Mouse (Mus musculus) ES-CJ7 (cell line): ENCODE results near the gene Anxa6.
A peak's percentile ranks its signal among the peaks of the same experiment; 100 is the strongest.

Experiments
- DNase-seq: peaks from one replicate; pipeline ENCODE4 v3.0.0; 2011; ENCODE audit warnings: low read depth, low spot score

Anxa6 gene

GRCm38 (mm10) chr11:55031211-55031990 is 1.8 kb downstream of the Anxa6 start:
- DNase-seq: no peak

GRCm38 (mm10) chr11:55028509-55028908 is 4.7 kb downstream of the Anxa6 start:
- DNase-seq: no peak

DNA sequence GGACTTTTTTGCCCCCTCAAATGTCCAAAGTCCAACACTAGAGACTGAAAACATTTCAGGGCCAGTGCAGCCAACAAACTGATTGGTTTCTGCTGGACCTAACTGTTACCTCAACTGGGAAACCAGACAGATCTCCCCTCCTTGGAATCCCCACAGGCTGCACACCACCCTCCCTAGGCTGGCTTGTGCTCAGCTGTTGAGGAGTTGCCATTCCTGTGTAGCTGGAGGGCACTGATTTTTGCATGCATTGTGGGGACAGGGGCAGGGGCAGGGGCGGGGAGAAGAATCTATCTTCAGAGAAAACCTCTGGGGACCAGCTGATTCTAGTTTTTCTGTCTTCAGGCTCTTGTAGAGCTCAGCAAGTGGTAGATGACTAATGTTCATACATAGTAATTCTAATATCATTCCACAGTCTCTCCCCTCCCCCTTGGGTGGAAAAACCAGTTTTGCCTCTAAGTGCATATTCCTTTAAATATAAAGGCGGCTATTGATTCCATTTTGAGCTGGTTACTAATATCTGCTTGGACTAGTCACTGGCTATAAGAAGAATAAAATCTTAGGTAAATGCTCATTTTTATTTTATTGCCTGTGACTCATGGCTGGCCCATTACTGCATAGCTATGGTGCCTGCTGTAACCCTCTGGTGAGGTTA is 5.9 kb downstream of the Anxa6 start:
- no peak for DNase-seq

- no peak for DNase-seq
Observed at GRCm38 (mm10) chr11:55025896-55026295, 7.3 kb downstream of the Anxa6 start.

DNA sequence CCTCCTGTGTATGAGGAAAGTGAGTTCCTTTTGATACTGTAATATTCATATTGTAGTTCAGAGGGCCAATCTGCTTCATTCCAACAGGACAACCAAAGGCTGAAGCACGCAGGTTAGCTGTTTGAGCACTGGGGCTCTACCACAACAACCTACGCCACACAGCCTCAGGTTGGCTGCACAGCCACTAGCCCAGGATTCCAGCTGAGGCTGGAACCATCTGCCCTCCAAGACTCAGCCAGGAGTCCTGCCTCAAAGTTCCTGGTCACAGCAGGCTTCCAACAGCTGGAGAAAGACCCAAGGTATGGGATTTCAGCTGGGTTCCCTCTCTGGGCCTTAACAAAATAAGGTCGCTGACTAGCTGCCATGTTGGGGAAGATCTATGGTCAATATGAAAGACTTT is 9.7 kb downstream of the Anxa6 start:
- DNase-seq: no peak

- DNase-seq: no peak
Observed at GRCm38 (mm10) chr11:55023049-55023564, 10.1 kb downstream of the Anxa6 start.

GRCm38 (mm10) chr11:55022508-55022907 is 10.7 kb downstream of the Anxa6 start:
- no peak for DNase-seq

GRCm38 (mm10) chr11:55021859-55022258 is 11.4 kb downstream of the Anxa6 start:
- DNase-seq: no peak

DNA sequence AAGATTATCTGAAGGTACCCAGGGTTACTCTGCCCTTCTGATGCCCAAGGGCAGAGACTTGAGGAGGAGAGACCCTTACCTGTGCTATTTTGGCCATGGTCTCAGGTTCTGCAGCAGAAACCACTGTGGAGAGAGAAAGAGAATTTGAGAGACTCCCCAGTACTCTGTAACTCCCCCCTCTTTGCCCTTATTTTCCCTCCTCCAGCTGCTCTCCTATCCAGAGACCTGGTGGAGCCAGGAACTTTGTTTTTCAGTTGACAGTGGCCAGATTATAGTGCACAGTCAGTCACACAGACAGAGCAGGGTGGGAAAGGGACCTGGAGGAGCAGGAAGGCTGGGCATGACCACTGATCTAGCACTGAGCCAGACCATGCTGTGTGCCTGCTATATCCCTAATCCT is 11.8 kb downstream of the Anxa6 start:
- no peak for DNase-seq

DNA sequence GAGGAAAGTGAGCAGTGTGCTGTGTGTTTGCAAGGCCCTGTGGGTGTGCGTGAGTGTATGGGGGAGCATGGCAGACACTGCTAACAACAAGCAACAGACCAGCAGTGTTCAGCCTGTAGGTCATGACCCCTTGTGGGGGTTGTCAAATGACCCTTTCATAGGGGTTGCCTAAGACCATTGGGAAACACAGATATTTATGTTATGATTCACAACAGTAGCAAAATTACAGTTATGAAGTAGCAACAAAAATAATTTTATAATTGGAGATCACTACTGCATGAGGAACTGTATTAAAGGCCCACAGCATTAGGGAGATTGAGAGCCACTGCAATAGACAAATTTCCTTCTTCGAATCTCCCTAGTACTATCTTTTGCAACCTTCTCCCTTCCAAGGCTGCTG is 13.5 kb downstream of the Anxa6 start:
- DNase-seq: no peak

- no peak for DNase-seq
Observed at GRCm38 (mm10) chr11:55018034-55018433, 15.2 kb downstream of the Anxa6 start.

DNA sequence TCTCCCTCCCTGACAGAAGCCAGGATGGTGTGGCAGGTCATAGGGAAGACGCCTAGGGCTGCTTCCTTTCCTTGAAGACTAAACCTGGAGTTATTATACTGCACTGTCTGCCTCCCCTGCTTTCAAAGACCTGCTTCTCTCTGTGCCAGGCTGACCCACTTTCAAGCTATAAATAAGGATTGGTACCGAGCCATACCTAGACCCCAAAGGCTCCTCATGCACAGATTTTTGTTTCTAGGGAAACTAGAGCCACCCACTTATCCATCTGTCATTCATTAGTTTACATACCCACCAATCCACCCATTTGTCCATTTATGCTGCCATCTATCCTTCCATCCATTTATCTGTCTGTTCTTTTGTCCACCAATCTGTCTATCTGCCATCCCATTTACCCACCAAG is 16.0 kb downstream of the Anxa6 start:
- DNase-seq: no peak

GRCm38 (mm10) chr11:55016758-55017157 is 16.5 kb downstream of the Anxa6 start:
- no peak for DNase-seq

DNA sequence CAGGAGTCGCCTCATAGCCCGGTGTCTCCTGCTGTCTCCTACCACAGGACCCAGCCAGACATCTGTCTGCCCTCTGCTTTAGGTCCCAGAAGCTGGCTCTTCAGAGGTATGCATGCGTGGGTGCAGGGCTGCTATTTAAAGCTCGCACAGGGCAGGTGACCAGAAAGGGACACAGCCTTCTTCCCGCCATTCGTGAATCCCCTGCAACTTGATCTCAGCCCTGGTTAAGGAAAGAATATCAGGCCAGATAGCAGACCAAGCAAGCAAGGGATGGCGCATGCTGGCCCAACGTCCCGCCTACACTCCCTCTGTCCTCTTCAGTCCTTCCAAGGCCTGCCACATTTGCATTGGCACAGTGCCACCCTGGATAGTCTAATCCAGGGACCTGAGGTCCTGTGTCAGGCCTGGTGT is 17.4 kb downstream of the Anxa6 start:
- no peak for DNase-seq

DNA sequence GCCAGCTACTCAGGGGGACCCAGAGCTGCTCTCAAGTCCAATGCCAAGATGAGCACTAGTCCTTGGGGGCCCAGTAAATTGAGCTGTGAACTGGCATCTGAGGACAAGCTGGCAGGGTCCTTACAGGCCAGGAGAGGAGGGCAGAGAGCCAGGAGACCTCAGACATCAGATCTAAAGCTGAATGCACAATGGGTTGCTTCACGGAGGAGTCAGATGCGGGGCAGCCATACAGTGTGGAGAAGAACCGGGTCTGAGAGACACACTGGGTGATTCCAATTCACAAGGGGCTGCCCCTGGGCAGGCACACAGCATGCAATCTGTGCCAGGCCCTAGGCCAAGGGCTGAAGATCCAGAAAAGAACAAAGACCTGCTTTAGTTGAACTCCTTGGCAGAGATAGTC is 18.0 kb downstream of the Anxa6 start:
- DNase-seq: no peak

DNA sequence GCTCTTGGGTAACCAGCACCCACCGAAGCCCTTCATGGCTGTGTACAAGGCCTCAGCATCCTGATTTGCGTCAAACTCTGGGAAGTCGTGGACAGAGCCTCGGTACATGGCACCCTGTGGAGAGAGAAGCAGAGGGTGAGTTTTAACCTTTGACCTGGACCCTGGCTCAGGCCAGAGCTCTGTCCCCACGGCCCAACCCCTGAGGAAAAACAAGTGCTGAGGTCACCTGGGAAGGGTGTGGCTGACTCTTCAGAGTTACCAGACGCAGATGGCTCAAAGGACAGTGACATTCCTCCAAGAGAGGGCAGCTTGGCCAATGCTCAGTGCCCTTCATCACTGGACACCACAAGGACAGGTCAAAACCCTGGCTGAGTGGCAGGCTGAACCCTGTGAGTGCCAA is 19.4 kb downstream of the Anxa6 start:
- DNase-seq: no peak

DNA sequence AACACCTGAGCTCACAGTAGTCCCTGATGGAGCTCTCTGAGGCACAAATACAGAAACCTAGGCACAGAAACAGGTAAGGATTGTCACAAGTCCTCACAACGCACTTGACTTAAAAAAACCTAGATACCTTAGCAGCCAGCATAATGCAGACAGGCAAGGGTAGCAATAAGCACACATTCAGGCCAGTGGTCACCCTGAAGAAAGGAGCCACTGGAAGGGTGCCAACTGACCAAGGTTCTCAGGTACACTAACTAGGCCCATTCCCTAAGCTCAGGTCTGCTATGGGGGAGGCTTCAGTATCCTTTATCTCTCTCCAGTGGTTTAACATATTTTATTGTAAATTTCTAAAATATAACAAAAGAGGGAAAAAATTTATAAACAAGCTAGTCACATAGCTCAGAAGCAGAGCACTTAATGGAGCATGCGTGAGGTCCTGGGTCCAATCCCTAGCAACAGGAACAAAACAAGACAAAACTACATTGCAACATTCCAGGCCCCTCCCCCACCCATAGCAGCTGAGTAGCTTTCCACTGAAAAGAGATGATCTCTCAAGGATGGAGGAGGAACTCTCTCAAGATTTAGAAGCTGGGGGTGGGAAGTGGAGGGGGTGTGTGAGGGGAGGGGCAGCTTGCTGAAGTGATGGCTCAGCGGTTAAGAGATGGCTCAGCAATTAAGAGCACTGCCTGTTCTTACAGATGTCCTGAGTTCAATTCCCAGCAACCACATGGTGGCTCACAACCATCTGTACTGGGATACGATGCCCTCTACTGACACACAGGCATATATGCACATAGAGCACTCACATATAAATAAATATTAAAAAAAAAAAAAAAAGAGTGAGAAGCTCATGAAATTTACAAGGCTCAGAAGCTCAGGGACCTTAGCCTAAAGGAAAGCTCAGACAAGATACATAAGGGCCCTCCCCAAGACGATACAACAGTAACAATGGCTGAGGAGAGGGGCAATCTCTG is 20.4 kb downstream of the Anxa6 start:
- peak; percentile 28 for DNase-seq

- no peak for DNase-seq
Observed at GRCm38 (mm10) chr11:55011440-55011839, 21.8 kb downstream of the Anxa6 start.

- DNase-seq: no peak
Observed at GRCm38 (mm10) chr11:55008230-55008629, 25.0 kb downstream of the Anxa6 start.

DNA sequence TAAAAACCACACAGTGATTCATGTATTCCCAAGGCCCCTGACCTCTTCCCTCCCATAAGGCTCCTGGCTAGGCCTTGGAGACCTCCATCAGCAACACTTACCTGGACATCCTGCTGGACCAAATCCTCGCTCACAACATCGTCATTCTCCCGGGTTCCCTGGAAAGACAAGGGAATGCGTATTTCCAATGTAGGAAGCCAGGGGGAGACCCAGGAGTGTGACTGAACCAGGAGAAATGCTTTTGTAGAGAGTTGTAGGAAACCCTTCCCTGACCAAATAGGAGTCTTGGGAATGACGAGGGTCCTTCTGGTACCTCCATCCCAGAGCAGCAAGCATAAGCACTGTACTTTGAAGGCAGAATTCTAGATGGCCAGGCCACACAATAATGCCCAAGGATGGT is 27.6 kb downstream of the Anxa6 start:
- no peak for DNase-seq

- no peak for DNase-seq
Observed at GRCm38 (mm10) chr11:55004970-55005502, 28.2 kb downstream of the Anxa6 start.

DNA sequence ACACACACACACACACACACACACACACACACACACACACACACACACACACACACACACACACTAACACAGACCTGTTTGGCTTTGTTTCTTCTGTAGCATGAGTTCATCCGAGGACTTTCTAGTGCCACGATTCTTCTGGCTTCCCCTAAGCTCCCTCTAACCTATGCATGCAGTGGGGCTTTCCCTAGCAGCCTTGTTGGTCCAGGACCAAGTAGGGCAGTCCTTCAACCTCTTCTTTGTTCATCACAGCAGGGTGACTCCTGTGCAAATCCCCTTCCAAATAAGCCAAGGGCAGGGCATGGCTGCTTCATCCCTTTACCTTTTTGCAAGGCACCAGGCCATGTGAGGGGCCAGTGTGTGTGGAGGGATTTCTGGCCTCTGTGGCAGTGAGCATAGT is 34.5 kb downstream of the Anxa6 start:
- peak; percentile 73 for DNase-seq
